Mouse (Mus musculus) gastrocnemius, postnatal 4 days (tissue): ENCODE data around the gene Slc35b1. TPM values are rescaled to one million over a fixed set of nuclear protein-coding genes. Genes with fewer than 3 reads are reported as not detected.
"Not testable (repeated sequence)": the region's sequence is repeated elsewhere in the genome, so short reads cannot be mapped to it uniquely, and the experiment has no call there.

Experiments used
- DNase-seq, 2 experiments: peaks; one replicate each; pipeline ENCODE4 v3.0.0; 2021 to 2022; ENCODE audit warnings: low spot score in 2 of 2, mixed read lengths in 2 of 2
- total RNA-seq, 2 experiments: library from RNA; stranded (reverse); gene quantifications; 2 replicates each; pipeline ENCODE4 v1.2.3; 2021

Gene Slc35b1
- total RNA-seq, 2 experiments from 2014 or later = 47.4 to 49.3 TPM

DNA sequence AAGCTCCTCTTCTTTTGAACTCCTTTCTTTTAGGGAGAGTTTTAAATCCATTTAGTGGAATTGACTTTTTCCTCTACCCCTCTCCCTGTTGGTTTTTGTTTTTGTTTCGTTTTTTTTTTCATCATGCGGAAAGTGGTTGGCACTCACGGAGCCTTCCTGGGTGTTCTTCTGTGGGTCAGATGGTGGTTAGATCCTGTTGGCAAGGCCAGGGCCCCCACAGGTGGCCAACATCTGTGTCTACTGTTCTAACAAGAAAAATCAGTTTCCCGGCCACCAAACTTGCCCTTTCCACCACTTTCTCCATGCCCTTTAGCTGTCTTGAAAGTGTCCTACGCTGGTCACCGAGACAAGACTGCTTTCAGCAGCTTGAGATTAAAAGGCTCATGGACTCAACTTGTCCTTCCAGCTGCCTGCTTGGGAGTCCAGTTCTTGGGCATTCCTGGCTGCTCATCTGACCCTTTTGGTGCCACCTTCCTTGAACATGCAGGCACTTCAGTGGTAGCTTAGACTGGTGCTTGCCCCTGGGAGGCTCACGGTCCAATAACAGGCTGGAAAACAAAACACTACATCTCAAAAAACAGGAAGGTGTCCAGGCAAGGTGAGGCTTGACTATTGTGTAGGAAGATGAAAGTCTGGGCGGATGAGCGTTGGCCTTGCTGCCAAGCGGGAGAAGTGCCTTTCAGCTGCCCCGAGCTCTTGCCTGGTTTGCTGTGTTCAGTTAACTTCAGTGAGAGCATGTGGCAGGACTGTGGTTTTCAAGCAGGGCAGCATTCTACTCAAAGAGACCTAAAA is 8.4 kb downstream of the Slc35b1 start:
- DNase-seq = no peak

DNA sequence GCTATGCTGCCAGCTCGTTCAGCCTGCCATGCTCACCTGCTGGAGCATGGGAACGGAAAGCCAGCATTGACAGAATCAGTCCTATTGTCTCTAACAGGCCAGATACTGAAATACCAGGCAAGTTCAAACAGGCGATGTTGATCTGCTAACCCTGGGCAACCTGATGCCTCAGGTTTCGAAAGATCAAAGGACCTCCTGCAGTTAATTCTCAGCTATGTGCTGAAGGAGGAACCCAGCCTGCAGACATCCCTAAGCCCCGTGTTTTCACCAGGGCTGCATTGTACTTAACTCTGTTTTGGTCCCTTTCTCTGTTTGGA is 9.0 kb downstream of the Slc35b1 start:
- no peak for DNase-seq

- DNase-seq = no peak
Measured at GRCm38 (mm10) chr11:95394112-95394511, 9.6 kb downstream of the Slc35b1 start.

DNA sequence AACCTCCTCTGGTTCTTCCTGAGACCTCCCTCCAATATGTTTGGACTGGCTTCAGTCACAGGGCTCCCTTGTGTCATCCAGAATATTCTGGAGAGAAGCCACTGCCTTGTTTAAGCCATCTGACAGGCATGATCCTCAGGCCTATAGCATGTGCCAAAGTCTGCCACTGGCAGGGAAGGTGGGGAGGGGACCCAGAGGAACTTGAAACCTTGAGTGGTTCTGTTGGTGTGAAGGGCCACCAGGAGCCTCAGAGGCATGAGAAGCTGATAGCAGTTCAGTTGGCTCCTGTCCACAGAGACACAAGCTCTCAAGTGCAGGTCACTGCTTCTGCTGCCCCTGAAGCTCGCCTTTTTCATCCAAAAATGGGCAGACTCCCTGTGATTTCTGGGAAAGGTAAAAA is 12.1 kb downstream of the Slc35b1 start:
- no peak for DNase-seq

GRCm38 (mm10) chr11:95397843-95398835 is 13.6 kb downstream of the Slc35b1 start:
- peak in 1 of 2 experiments; percentile 73 for DNase-seq

DNA sequence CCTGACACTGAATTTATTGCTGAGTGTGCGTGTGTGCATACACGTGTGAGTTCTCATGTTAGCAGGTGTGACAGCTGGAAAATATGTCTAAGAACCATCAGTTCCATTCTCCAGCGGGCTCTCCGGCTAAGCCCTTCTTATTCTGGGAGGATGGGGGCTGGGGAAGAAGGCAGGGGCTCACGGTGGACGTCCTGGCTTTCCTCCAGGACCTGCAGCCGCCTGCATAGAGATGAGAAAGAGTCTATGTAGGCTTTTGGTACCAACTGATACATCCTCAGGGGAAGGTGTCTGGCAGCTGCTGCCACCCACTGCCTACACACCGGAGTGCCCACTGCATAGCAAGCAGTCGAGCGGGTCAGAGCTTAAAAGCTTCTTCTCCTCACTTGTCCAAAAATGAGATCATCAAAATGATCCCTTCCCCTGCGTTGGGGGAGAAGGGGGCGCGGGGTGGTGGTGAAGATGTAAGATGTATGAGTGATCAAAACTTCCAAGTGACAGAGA is 15.1 kb downstream of the Slc35b1 start:
- DNase-seq = no peak

- DNase-seq = no peak
Measured at GRCm38 (mm10) chr11:95401568-95401967, 17.1 kb downstream of the Slc35b1 start.

DNA sequence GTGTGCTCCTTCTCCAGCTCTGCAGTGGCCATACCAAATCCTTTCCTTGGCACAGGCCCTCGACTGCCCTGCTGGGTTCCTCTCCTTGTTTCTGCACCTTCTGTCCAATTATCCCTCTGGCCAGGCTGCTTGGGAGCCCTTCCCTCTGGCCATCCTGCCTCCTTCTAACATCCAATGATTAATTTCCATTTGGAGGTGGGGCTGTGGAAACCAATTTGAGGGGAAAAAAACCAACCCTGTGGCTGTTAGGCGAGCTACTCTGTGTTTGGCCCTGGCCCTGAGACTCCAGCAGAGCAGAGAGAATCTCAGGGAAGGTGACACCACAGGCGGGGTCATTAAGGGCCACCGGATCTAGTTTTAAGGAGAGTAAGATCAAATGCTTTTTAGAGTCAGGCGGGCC is 17.7 kb downstream of the Slc35b1 start:
- no peak for DNase-seq

DNA sequence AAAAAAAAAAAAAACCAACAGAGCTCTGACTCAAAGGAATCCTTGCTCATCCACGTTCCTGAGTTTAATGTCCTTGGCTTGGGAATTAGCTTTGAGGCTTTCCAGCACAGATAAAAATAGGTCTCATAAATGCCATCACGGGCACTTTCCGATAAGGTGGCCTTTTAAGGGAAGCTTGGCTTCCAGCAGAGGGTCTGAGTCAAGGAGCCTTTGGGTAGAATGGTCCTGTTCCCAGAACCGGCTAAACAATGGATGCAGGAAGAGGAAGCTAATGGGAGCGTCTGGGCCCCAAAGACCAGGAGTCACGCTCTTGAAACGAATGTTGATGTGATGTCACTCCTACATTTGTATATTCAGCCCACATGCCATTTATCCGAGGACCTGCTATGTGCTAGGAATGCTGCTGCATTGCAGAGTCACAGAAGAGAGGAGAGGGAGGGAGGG is 18.2 kb downstream of the Slc35b1 start:
- DNase-seq = no peak

- no peak for DNase-seq
Measured at GRCm38 (mm10) chr11:95403382-95404340, 19.2 kb downstream of the Slc35b1 start.

- no peak for DNase-seq
Measured at GRCm38 (mm10) chr11:95405771-95406170, 21.3 kb downstream of the Slc35b1 start.

DNA sequence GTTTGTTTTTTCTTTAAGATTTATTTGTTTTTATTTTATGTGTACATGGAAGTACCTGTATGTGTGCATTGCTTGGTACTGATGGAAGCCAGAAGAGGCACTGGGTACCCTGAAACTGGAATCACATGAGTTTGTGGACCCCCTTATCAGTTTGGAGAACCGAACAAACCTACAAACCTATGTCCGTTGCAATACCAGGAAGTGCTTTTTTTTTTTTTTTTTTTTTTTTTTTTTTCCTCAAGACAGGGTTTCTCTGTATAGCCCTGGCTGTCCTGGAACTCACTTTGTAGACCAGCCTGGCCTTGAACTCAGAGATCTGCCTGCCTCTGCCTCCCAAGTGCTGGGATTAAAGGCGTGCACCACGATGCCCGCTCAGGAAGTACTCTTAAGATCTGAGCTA is 21.9 kb downstream of the Slc35b1 start:
- not testable (repeated sequence) for DNase-seq

DNA sequence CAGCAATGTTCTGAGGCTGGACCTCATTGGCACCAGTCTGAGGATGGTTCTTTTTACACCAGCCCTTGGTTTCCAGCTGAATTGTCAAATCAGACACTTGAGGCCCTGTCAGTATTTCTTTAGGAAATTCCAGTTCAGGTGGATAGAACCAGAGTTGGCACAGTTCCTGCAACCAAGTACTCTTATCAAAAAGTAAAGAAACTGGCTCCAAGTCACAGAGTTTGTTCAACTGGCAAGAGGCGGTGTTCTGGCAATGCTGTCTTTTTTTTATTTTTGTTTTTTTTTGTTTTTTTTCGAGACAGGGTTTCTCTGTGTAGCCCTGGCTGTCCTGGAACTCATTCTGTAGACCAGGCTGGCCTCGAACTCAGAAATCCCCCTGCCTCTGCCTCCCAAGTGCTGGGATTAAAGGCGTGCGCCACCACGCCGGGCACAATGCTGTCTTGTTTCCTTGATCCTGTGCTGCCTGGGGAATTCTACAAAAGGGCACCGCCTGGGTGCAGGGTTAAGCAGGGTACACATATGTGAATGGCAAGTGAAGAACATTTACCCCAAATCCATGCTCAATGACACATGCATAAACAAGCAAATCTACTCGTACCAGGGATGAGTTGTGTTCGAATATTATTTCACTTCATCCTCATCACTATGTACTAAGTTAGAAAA is 25.1 kb downstream of the Slc35b1 start:
- DNase-seq = no peak

GRCm38 (mm10) chr11:95411453-95412013 is 27.0 kb downstream of the Slc35b1 start:
- no peak for DNase-seq

DNA sequence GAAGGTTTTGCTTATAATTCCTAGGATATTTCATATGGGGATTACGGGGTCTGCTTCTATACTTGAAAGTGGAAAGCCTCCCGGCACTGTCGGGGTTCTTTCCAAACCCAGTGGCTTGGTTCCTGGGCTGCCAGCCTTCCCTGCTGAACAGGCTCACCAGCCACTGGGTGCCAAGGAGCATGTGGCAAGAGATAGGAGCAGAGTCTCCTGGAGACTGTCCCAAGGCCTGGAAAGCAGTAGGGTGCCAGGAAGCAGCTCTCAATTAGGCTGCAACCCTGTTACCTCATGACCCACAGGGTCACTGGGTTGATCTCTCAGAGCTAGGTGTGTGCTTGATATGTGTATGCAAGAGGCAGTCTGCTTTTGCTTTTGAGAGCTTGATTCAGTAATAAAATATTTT is 28.1 kb downstream of the Slc35b1 start:
- DNase-seq = no peak

GRCm38 (mm10) chr11:95413641-95414535 is 29.4 kb downstream of the Slc35b1 start, which contains the start of gene Spop:
TSS of gene Spop (plus strand) at chr11:95414080.
- DNase-seq = peak; percentile 83 to 92

DNA sequence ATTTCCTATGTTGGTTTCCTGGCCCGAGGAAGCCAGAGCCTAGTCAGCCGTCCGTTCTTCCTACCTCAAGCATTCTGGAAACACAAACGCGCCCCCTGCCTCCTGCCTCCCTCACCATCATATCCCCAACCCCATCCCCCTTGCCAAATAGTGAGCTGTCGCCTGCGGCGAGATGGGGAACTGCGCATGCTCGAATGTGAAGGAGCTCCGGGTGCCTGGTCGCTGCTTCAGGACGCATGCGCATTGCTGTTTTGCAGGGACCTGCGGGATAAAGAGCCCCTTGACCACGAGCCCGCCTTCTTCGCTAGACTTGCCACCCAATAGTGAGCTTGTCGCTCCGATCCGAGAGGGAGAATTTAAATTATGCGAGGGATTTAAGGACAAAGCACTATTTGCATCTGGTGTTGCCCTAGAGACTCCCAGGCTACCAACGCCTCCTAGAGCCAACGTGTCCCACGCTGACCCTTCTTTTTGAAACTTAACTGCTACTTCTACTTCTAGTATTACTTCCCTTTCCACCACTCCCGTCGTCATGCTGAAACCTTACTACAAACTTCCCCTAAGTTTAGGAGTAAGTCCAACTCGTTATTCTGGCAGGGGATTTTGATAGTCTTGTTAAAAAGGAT is 30.2 kb downstream of the Slc35b1 start:
- DNase-seq = peak; percentile 92 to 97

DNA sequence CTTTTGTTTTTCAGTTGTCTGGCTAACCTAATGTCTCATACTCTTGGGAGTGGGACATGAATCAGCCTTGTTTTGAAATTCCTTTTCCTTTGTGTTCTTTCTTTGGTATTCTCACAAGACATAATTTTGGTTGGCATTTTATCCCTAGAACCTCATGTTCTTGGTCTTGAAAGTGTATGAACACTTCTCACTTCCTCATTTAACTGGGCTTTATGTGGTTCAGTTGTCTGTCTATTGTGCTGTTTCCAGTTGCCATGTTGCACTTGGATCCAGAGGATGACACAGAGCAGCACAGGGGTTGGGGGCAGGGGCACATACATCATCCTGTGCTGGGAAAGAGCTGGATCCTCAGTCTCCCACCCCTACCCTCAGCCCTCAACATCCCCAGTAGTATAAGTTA is 31.4 kb downstream of the Slc35b1 start:
- DNase-seq = no peak
